Mouse (Mus musculus) right cerebral cortex, postnatal 4 days (tissue): ENCODE data around the gene Slc22a18.
"Not testable (repeated sequence)": the region's sequence is repeated elsewhere in the genome, so short reads cannot be mapped to it uniquely, and the experiment has no call there.

Experiments
- DNase-seq: peaks from one replicate; pipeline ENCODE4 v3.0.0-alpha.2; 2022

Slc22a18 gene

DNA sequence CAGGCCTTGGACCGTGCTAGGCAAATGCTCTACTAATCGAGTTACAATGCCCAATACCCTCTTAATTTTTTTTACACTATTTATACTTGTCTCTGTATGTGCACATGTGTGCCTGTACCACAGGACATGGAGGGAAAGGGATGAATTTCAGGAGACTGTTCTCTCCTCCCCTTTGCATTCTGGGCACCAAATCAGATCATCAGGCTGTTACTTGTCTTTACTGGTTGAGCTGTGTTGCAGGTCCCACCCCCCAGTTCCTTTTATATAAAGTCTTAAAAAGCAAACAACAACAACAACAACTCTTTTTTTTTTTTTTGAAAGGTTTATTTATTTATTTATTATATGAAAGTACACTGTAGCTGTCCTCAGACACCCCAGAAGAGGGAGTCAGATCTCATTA lies 31.9 kb downstream of the Slc22a18 start:
- DNase-seq: no peak

DNA sequence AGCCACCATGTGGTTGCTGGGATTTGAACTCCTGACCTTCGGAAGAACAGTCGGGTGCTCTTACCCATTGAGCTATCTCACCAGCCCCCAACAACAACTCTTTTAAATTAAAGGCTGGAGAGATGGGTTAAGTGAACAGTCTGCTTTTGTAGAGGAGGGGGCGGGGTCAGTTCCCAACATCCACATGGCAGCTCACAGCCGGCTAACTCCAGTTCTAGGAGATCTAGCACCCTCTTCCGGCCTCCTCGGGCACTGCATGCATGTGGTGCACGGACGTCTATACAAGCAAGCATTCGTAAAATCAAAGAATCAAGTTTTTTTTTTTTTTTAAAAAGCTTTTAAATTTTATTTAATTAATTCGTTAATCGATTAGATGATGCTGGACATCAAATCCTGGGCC lies 32.3 kb downstream of the Slc22a18 start:
- peak; percentile 83 for DNase-seq

DNA sequence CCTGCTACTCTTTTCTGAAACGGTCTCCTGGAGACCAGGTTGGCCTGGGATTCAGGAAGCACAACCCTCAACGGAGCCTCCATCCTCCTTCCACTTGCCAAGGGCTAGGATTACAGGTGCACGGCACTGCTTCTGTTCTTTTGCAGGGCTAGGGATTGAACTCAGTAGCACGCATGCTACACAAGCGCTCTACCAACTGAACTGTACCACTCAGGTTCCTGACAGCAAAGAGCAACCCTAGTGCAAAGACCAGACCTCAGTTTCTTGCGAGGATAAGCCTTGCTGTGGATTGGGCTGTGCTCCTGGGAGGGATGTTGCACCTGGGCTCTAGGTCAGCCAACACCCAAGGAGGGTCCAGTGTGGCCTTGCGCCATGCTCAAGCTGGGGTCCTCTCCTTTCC lies 32.7 kb downstream of the Slc22a18 start:
- DNase-seq: no peak

DNA sequence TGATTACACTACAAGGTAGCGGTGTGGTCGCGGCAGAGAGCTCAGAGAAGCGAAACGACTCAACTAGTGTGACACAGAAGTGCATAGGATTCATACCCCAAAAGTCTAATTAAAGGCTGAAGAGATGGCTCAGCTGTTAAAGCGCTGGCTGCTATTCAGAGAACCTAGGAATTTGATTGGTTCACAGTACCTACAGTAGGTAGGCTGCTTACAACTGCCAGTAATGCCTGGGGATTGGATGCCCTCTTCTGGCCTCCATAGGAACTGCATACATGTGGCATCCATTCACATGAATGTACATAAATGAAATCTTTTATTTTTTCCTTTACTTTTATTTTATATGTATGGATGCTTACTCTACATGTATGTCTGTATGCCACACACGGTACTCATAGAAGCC lies 33.1 kb downstream of the Slc22a18 start:
- DNase-seq: peak; percentile 60

DNA sequence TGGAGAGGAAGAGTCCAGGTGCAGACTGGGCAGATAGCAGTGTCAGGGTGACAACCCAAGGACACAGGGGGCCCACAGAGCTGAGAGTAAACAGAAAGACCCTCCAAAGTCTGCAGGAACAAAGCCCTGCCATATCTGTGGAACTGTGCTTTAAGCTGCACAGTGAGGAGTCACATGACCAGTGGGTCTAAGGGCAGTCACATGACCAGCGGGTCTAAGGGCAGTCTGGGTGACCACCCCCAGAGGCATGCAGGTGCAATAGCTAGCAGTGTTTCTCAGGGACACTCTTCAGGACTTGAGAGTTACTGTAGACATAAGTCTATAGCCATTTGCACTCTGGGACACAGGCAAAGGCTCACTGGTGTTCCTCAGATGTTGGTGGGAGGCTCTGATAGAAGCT lies 36.0 kb downstream of the Slc22a18 start:
- DNase-seq: no peak

DNA sequence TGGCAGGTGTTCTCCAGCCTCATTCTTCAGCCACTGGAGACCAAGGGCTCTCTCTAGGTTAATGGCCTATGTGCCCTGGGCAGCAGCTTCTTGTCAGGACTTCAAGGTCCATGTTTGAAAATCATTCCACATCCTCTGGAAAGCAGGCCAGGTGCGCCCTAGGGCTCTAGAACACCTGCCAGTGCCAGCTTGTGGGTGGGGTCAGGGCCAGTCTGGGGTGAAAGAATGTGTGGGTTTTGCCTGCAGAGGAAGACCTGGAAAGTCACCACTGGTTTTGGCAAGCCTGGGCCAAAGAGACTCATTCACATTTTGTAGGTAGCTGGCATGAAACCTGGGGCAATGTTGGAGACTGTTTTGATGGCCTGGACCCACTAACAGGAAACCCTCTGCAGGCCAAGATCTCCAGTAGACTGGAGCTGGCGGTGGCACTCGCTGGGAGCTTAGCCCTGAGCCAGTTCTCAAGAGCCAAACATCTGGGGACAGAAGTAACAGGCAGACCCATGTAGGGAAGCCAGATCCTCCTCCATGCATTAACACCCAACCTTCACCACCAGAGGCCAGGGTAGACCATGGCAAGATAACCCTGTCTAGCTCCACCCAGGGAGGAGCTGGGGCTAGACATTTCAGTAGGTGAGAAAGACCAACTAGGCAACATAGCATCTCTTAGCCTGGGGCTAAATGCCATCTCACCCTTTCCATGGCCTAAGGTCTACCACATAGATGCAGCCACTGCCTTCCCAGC lies 37.2 kb downstream of the Slc22a18 start:
- DNase-seq: no peak

DNA sequence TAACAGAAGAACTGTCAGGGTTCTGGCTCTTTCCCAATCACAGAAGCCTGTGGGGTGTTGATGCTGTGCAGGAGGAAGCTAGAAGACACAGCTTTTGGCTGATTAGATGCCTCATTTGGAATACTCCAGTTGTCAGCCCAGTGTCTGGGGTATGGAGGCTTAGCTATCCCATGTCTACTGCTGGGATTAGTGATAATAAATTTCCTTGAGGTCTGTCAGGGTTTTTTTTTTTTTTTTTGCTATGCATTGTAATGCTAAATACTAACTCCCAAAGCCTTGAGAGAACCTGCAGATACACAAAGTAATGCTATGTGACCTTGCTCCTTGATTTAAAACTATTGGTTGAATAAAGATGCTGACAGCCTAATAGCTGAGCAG lies 37.8 kb downstream of the Slc22a18 start:
- DNase-seq: no peak

DNA sequence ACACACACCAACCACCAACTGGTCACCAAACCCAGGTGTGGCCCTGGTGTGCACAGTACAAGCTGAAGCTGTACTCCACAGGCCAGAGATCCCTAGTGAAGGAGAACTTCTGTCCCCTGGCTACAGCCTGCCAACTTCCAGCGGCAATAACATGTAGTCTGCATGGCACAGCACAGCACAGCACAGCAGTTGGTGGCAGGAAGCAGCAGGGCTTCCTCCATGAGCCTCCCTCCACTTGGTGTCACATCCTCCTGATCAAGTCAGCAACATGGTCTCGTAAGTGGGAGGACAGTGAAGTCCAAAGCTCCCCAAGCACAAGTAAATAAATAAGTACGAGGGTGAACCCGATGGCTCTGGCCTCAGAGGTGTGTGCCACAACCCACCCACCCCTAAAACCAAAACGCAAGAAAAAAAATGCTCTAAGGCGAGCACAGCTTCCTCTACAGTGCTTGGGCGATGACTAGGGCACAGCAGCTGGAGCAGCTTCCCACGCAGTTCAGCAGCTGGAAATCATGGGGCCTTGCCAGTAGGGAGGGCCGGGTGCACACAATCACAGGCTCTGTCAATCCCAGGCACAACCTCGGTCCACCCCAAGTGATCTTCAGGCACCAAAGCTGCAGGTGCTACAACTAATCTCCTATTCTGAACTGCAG lies 40.4 kb downstream of the Slc22a18 start:
- no peak for DNase-seq

DNA sequence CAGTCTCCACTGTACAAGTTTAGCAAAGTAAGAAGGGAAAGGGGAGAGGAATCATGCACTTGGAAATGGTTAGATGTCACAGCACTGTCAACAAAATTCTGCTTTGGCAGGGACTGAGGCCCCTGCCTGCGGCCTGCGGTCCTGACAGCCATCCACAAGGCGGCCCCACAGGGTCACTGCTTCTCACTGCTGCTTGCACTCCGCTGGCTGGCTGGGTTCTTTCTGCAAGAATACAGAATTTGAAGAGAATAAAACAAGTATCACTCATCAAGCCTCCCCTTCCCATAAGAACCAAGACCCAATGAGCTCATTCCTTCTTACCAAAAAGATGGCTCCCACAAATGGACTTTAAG lies 40.9 kb downstream of the Slc22a18 start:
- DNase-seq: no peak

DNA sequence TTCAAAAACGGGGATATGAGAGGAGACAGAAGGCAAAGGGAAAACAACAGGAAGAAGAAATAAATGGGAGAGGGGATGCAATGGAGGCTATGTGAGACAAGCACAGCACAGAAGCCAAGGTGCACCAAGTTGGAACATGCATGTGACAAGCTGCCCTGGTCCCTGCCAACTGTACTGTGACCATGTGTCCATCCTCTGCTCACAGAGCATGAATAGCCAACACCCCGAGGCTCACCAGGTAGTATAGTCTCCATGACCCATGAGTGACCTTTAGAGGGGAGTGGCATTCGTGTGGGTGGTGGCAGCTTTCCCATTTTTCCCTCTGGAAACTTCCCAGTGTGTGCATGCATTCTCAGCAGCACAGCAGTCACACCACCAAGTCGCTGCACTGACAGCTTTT lies 45.8 kb downstream of the Slc22a18 start:
- DNase-seq: no peak

DNA sequence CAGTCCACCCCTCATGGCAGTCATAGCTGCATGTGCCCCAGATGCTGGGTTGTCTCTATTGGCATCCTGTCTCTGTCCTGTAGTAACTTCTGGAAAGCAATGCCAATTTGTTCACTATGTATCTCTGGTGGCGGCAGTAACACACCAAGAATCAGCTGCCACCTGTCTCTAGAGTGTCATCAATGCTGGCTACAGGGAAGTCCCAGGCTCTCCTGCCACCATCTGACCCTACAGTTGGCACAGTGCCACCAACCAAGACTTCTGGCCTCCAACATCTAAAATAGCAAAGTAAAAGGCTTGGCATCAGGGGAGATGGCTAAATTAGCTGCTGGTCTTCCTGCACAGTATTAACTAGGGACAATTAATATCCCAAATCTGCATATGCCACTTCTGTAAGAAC lies 58.9 kb downstream of the Slc22a18 start:
- no peak for DNase-seq

DNA sequence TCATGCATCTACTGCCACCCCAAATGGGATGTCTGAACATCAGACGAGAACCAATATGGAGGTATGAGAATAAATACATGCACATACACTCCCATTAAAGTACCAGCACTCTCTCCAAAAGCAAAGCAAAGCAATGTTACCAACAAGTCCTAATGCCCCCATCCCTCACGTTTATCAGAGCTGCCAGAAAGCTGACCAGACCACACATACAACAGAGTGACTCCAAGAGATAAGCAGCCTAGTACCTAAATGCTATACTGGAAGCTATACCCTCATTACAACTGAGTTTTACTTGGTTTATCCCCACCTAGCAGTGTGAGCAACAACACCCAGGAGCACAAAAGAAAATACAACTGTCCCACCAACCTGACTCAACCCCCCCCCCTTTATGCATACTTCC lies 59.7 kb downstream of the Slc22a18 start:
- DNase-seq: no peak

DNA sequence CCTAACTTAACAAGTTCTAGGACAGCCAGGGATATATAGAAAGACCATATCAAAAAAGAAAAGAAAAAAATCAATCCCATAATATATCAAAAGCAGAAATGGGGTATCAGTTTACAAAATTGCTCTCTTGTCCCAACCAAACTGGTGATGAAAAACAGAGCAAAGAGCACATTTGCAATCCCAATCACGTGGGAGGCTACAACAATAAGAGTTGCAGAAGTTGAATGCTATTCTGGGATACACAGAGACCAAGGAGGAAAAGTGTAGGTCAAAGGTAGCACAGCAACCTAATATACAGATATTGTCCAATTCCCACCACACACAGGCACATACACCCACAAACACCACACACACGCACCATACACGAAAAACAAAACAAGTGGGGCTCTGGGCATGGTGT lies 62.7 kb downstream of the Slc22a18 start:
- DNase-seq: no peak

DNA sequence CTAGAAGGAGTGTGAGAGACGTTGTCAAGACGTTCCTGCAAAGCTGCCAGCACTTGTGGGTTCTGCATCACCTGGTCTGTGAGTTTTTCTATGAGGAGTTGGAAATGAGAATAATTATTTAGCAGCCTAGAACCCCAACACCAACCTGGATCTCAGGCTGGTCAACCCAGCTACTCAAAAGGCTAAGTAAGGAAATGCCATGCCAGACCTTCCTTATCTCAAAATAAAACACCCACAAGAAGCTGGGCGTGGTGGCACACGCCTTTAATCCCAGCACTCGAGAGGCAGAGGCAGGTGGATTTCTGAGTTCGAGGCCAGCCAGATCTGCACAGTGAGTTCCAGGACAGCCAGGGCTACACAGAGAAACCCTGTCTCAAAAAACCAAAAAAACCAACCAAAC lies 64.7 kb downstream of the Slc22a18 start:
- DNase-seq: not testable (repeated sequence)

DNA sequence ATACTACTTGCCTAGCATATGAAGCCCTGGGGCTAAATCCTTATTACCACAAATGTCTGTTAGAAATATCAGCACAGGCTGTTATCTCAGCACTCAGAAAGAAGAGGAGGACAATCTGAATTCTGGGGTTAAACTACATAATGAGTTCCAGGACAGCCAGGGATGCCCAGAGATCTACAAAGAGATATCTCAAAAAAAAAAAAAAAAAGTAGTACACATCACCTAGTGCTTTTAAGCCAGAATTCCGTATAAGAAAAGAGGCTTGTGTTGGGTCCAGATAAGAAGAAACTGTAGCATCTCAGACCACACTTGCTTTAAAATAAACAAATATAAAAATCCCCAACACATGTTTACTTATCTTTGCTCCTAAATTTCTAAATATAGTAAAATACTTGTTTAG lies 65.1 kb downstream of the Slc22a18 start:
- DNase-seq: no peak

DNA sequence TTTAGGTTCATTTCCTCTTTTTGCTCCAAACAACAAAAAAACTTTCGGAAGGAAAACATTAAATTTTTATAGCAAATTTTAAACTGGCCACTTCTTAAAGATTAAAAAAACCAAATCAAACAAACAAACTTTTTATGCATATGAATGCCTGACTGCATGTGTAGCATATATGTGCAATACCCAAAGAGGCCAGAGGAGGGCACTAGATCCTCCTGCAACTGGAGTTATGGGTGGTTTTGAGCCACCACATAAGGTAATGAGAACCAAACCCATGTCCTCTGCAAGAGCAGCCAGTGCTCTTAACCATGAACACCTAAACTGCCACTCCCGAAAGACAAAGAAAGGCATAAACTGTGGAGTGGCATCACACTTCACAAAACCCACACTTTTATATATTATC lies 70.8 kb downstream of the Slc22a18 start:
- DNase-seq: peak; percentile 53

DNA sequence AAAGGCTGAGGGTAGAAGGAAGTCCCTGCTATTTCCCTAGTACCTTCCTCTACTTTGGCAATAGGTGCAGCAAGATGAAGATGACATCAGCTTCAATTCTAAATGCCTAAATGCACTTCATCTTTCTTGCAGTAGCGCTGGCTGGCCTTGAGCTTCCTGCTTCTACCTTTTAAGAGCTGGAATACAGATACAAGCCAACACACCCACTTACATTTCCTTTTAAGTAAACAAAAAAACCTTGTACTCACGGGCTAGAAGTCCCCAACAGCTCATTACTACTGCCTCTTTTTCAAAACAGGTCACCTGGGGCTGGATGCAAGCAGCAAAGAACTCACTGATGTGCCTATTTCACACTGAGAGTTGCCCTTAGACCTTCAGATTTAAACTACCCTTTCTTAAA lies 73.0 kb downstream of the Slc22a18 start:
- no peak for DNase-seq

DNA sequence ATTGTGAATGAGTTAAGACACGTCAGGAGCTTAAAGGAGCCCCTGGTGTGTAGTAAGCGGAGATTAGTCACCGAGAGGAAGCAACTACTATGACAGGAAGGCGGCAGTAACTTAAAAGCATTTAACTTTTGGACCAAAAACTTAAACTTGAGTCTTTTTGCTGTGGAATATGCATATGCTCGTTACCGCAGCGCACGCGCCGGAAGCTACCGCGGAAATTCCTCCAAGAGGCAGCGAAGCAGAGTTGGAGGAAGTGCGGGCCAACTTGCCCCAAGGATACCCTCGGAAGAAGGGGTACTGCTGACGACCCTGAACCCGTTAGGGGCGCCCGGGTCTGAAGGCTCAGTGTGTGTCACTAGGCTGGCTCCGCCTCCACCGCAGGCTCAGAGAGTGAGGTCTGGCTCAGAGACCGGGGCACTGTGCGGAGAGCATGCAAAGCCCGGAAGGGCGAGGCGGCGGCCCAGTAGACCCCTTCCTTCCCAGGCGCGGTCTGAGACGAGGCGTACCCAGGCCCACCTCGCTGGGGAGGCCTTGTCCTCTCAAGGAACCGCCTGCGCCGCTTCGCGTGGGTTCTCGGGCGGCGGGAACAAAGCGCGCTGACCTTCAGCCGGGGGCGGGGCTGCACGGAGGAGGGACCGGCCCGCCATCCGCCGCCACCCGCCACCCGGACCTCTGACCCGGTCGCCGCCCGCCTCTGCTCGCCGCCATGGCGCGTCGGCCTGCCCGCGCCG lies 74.9 kb downstream of the Slc22a18 start:
- DNase-seq: no peak
